Mouse (Mus musculus): ENCODE data around the gene Rbm18. TPM values are rescaled to one million over a fixed set of nuclear protein-coding genes. Genes with fewer than 3 reads are reported as not detected.

Gene Rbm18
- total and polyA plus RNA-seq, 2 experiments from 2014 or later, result 61.4 to 98.7 TPM

DNA sequence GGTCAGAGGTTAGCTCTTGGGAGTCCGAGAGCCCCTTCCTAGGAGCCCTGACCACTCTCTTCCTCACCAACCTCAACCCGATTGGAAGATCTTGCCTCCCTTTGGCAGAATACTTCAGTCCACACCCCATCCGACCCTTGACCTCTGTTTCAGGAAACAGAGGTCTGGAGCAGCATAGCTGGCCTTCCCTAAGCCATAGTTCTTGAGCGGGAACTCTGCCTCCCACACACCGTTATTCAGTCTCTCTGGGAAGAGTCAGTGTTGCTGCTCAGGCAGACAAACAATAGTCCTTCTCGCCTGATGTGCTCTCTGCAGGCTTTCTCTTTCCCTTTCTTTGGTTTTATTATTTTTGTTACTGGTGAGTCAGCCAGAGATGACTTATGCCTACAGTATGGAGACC, 36.8 kb downstream of the Rbm18 start:
- Histone ChIP-seq H3K27ac (ENCODE audit: low read depth, low read length) (no peak overlapping the region), H3K27me3 (ENCODE audit: insufficient read depth, low read length) (peaks cover 84% of the 10 kb centered on the region), H3K9me3 (ENCODE audit: low read length) (no peaks in the 10 kb centered on the region), H3K4me1 (ENCODE audit: insufficient read depth) (peaks cover 3% of the 10 kb centered on the region; the same call in 1 of the 2 replicates), H3K4me3 (ENCODE audit: low read depth, low read length) (peak overlapping the region; percentile 17; the same call in 1 of the 2 replicates), H3K9ac (no peak overlapping the region), H3K4me2 (ENCODE audit: low read depth) (peak overlapping the region; percentile 55), H3K36me3 (ENCODE audit: insufficient read depth) (no peaks in the 10 kb centered on the region)
- no peak for DNase-seq
- 10% methylated on average over 6 of the region's 6 CpGs for WGBS
- no peak for ATAC-seq
- no peak for TF ChIP-seq CTCF (IDR thresholded peaks at IDR 0.05; ENCODE audit: low read depth)

DNA sequence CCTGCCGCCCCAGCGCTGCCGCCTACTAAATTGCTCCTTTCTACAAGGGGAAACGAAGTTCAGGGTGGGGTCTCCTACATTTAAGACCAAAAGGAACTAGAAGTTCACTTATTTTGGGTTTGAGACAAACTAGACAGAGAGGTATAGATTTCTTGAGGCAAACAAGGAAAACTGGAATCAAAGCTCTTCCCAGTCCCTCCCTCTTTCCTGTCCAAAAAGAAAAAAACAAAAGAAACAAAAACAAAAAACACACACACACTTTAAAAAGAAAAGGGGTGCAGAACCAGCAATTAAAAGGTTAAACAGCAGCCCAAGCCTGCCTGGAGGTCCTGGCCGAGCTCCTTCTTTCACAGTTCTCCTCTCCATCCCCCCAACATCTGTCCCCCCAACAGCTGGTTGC, 38.6 kb downstream of the Rbm18 start:
- Histone ChIP-seq H3K36me3 (ENCODE audit: insufficient read depth) (no peaks in the 10 kb centered on the region), H3K27ac (ENCODE audit: low read depth, low read length) (no peak overlapping the region), H3K27me3 (ENCODE audit: insufficient read depth, low read length) (peaks cover 90% of the 10 kb centered on the region), H3K4me2 (ENCODE audit: low read depth) (peak overlapping the region; percentile 55), H3K4me3 (ENCODE audit: low read depth, low read length) (no peak overlapping the region), H3K9me3 (ENCODE audit: low read length) (no peaks in the 10 kb centered on the region), H3K4me1 (ENCODE audit: insufficient read depth) (no peaks in the 10 kb centered on the region), H3K9ac (no peak overlapping the region)
- TF ChIP-seq CTCF (IDR thresholded peaks at IDR 0.05; ENCODE audit: low read depth), result no peak
- no peak for DNase-seq
- no peak for ATAC-seq
- WGBS, result 7% methylated on average over 5 of the region's 5 CpGs

GRCm38 (mm10) chr2:36097129-36097815, 39.3 kb downstream of the Rbm18 start:
- DNase-seq, result peak; percentile 64
- H3K36me3 ChIP-seq (ENCODE audit: insufficient read depth), result no peaks in the 10 kb centered on the region
- TF ChIP-seq CTCF (IDR thresholded peaks at IDR 0.05; ENCODE audit: low read depth), result no peak
- H3K27me3 ChIP-seq (ENCODE audit: insufficient read depth, low read length), result peaks cover 92% of the 10 kb centered on the region
- H3K4me1 ChIP-seq (ENCODE audit: insufficient read depth), result no peaks in the 10 kb centered on the region
- ATAC-seq, result no peak
- H3K9ac ChIP-seq, result no peak overlapping the region
- 3% methylated on average over 18 of the region's 18 CpGs for WGBS
- H3K4me3 ChIP-seq (ENCODE audit: low read depth, low read length), result peak overlapping the region; percentile 0; the same call in 1 of the 2 replicates
- peak overlapping the region; percentile 36; the same call in 1 of the 2 replicates for H3K4me2 ChIP-seq (ENCODE audit: low read depth)
- H3K27ac ChIP-seq (ENCODE audit: low read depth, low read length), result no peak overlapping the region
- no peaks in the 10 kb centered on the region for H3K9me3 ChIP-seq (ENCODE audit: low read length)

DNA sequence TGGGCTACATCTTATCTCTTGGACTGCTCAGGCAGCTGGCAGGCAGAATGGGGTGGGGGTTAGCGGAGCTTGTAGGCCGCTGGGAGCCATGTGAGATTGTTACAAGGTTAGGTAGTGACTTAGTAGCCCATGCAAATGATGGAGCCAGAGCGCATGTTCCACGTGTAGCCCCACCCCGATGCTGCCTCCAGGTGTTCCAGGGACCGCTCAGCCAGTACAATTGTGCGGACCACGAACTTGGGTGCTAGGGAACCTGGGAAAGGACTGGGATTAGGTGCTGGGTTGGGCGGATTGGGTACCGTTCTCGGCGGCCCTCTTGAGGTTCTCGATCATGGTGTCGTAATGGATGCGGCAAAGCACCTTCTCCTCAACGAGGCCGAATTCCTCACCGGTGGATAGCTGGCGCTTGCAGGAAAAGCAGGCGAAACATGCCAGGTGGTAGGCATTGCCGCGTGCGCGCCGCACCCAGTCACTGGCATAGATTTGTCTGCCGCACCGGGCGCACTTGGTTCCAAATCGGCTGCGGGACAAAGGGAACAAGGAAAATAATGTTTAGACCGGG, 42.6 kb downstream of the Rbm18 start:
- TF ChIP-seq CTCF (IDR thresholded peaks at IDR 0.05; ENCODE audit: low read depth), result no peak
- peak overlapping the region; percentile 36; the same call in 1 of the 2 replicates for H3K27ac ChIP-seq (ENCODE audit: low read depth, low read length)
- 3% methylated on average over 31 of the region's 31 CpGs for WGBS
- DNase-seq (no peak), ATAC-seq (no peak)
- peak overlapping the region; percentile 35; the same call in 1 of the 2 replicates for H3K9ac ChIP-seq
- peak overlapping the region; percentile 11; the same call in 1 of the 2 replicates for H3K4me3 ChIP-seq (ENCODE audit: low read depth, low read length)
- H3K36me3 ChIP-seq (ENCODE audit: insufficient read depth), result no peaks in the 10 kb centered on the region
- peaks cover 88% of the 10 kb centered on the region for H3K27me3 ChIP-seq (ENCODE audit: insufficient read depth, low read length)
- peak overlapping the region; percentile 30 for H3K4me2 ChIP-seq (ENCODE audit: low read depth)
- no peaks in the 10 kb centered on the region for H3K9me3 ChIP-seq (ENCODE audit: low read length)
- peaks cover 5% of the 10 kb centered on the region; the same call in 1 of the 2 replicates for H3K4me1 ChIP-seq (ENCODE audit: insufficient read depth)

- TF ChIP-seq CTCF (IDR thresholded peaks at IDR 0.05; ENCODE audit: low read depth), result no peak
- DNase-seq, result no peak
- Histone ChIP-seq H3K9me3 (ENCODE audit: low read length) (no peaks in the 10 kb centered on the region), H3K9ac (no peak overlapping the region), H3K4me3 (ENCODE audit: low read depth, low read length) (no peak overlapping the region), H3K27ac (ENCODE audit: low read depth, low read length) (peak overlapping the region; percentile 36; the same call in 1 of the 2 replicates), H3K4me2 (ENCODE audit: low read depth) (no peak overlapping the region), H3K27me3 (ENCODE audit: insufficient read depth, low read length) (peaks cover 81% of the 10 kb centered on the region), H3K4me1 (ENCODE audit: insufficient read depth) (peaks cover 5% of the 10 kb centered on the region; the same call in 1 of the 2 replicates), H3K36me3 (ENCODE audit: insufficient read depth) (no peaks in the 10 kb centered on the region)
- no peak for ATAC-seq
- 16% methylated on average over 7 of the region's 7 CpGs for WGBS
These were observed 43.3 kb downstream of the Rbm18 start for GRCm38 (mm10) chr2:36093301-36093700.

DNA sequence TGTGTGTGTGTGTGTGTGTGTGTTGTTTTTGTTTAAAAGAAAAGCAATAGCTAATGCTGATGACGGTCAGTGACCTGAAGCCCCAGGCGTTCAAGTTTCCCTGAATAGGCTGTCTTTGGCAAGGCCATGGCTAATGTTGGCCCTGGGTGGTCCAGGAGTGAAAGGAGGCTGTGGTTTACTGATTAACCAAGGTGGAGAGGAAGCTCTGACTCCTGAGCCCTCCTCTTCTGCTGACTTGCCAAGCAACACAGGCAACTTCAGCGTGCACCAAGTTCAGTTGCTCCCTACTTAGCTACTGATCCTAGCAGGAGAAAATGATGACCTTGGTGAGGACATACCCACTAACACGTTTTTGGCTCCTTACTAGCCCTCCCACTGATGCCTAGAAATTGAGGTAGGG, 43.8 kb downstream of the Rbm18 start:
- peaks cover 5% of the 10 kb centered on the region; the same call in 1 of the 2 replicates for H3K4me1 ChIP-seq (ENCODE audit: insufficient read depth)
- H3K36me3 ChIP-seq (ENCODE audit: insufficient read depth), result no peaks in the 10 kb centered on the region
- H3K27ac ChIP-seq (ENCODE audit: low read depth, low read length), result no peak overlapping the region
- H3K27me3 ChIP-seq (ENCODE audit: insufficient read depth, low read length), result peaks cover 76% of the 10 kb centered on the region
- DNase-seq (no peak), ATAC-seq (no peak)
- no peaks in the 10 kb centered on the region for H3K9me3 ChIP-seq (ENCODE audit: low read length)
- no peak overlapping the region for H3K9ac ChIP-seq
- no peak overlapping the region for H3K4me2 ChIP-seq (ENCODE audit: low read depth)
- WGBS, result 4% methylated on average over 4 of the region's 4 CpGs
- no peak for TF ChIP-seq CTCF (IDR thresholded peaks at IDR 0.05; ENCODE audit: low read depth)
- H3K4me3 ChIP-seq (ENCODE audit: low read depth, low read length), result no peak overlapping the region
